Mouse (Mus musculus) small intestine, adult 2 months (tissue): ENCODE data around the gene Ccpg1. TPM values are rescaled to one million over a fixed set of nuclear protein-coding genes. Genes with fewer than 3 reads are reported as not detected.

ENCODE experiments used
- H3K27ac ChIP-seq: fragments of 200-500 bp; 2 replicates; pipeline ENCODE4 v1.5.1; 2012; ENCODE audit warnings: low read depth, low read length, control low read depth, inconsistent platforms; ENCODE audit not compliant: insufficient read depth
- H3K27me3 ChIP-seq: fragments of 200-500 bp; 2 replicates; pipeline ENCODE4 v1.6.1; 2012; ENCODE audit warnings: mild to moderate bottlenecking, moderate library complexity, low read length, inconsistent platforms; ENCODE audit not compliant: control insufficient read depth, insufficient read depth
- H3K36me3 ChIP-seq: fragments of 200-500 bp; 2 replicates; pipeline ENCODE4 v1.6.1; 2012; ENCODE audit warnings: mild to moderate bottlenecking, low read length, control low read depth, inconsistent platforms; ENCODE audit not compliant: control insufficient read depth, insufficient read depth
- H3K4me1 ChIP-seq: fragments of 200-500 bp; 2 replicates; pipeline ENCODE4 v1.6.1; 2012; ENCODE audit warnings: low read length, inconsistent platforms, mixed read lengths; ENCODE audit not compliant: control insufficient read depth, insufficient read depth, insufficient read length
- H3K4me3 ChIP-seq: fragments of 200-500 bp; 2 replicates; pipeline ENCODE4 v1.5.1; 2012; ENCODE audit warnings: low read depth, mild to moderate bottlenecking, control low read depth, inconsistent platforms, low read length, moderate library complexity
- CTCF ChIP-seq: fragments of 200-500 bp; IDR thresholded peaks from 2 replicates; pipeline ENCODE4 v1.5.1; 2012; ENCODE audit warnings: low read depth, mild to moderate bottlenecking, control low read depth, inconsistent platforms, low read length, moderate library complexity, mixed read lengths; ENCODE audit not compliant: insufficient replicate concordance, insufficient read length; ENCODE audit errors: extremely low read depth
- POLR2A ChIP-seq: fragments of 200-500 bp; IDR thresholded peaks from 2 replicates; pipeline ENCODE4 v1.6.1; 2012; ENCODE audit warnings: low read depth, mild to moderate bottlenecking, control low read depth, inconsistent platforms, low read length, moderate library complexity
- WGBS: fragments of 180-500 bp; shearing (Covaris S2); methylation state at CpG from one replicate; pipeline ENCODE4 v1.1.7; 2018; 5-methylcytosine and 5-hydroxymethylcytosine counted together
- polyA plus RNA-seq: library from polyadenylated mRNA; depleted of rRNA; stranded (reverse); fragments of >200 nt; gene quantifications from 2 replicates; pipeline ENCODE4 v1.2.3, GENCODE M21; 2012

Ccpg1 gene
- polyA plus RNA-seq, 1 experiment, result 3.1 TPM

GRCm38 (mm10) chr9:72955546-72955945 lies 29.7 kb upstream of the Ccpg1 start:
- TF ChIP-seq CTCF (peak; percentile 64; the same call in 1 of the 2 replicates), POLR2A (no peak)
- Histone ChIP-seq H3K4me1 (peaks cover 7% of the 10 kb centered on the region), H3K36me3 (no peaks in the 10 kb centered on the region), H3K27me3 (no peaks in the 10 kb centered on the region), H3K27ac (no peak overlapping the region), H3K4me3 (no peak overlapping the region)
- WGBS, result 18% methylated on average over 1 of the region's 1 CpGs

- 1% methylated on average over 43 of the region's 43 CpGs for WGBS
- no peak within 1 kb of the TSS for H3K27ac ChIP-seq
- TF ChIP-seq POLR2A (peak; percentile 32; the same call in 1 of the 2 replicates), CTCF (no peak)
These were observed 26.4 kb upstream of the Ccpg1 start, which contains the start of the genes Dyx1c1 and Gm44503 for GRCm38 (mm10) chr9:72958521-72959450. Dyx1c1 (plus strand) TSS chr9:72958785. Gm44503 (plus strand) TSS chr9:72958852.

GRCm38 (mm10) chr9:72961346-72961745 lies 23.9 kb upstream of the Ccpg1 start:
- WGBS, result 65% methylated on average over 8 of the region's 8 CpGs
- Histone ChIP-seq H3K27me3 (no peaks in the 10 kb centered on the region), H3K4me1 (peaks cover 7% of the 10 kb centered on the region), H3K36me3 (no peaks in the 10 kb centered on the region), H3K27ac (no peak overlapping the region), H3K4me3 (no peak overlapping the region)
- no peak for TF ChIP-seq POLR2A

More at GRCm38 (mm10) chr9:72958521-72959450, 26.4 kb upstream of the Ccpg1 start, which contains the start of the genes Dyx1c1 and Gm44503:
- no peaks in the 10 kb centered on the region for H3K36me3 ChIP-seq
- H3K27me3 ChIP-seq, result no peaks in the 10 kb centered on the region
- H3K4me1 ChIP-seq, result peaks cover 7% of the 10 kb centered on the region
- peak within 1 kb of the TSS; percentile 98 for H3K4me3 ChIP-seq

- TF ChIP-seq CTCF (no peak), POLR2A (no peak)
- H3K27ac ChIP-seq, result no peak overlapping the region
- H3K4me3 ChIP-seq, result no peak overlapping the region
- no peaks in the 10 kb centered on the region for H3K27me3 ChIP-seq
- no peaks in the 10 kb centered on the region for H3K36me3 ChIP-seq
- H3K4me1 ChIP-seq, result peaks cover 7% of the 10 kb centered on the region
- 72% methylated on average over 15 of the region's 15 CpGs for WGBS
These were observed 23.3 kb upstream of the Ccpg1 start for GRCm38 (mm10) chr9:72961959-72962358.

- H3K27me3 ChIP-seq, result no peaks in the 10 kb centered on the region
- 21% methylated on average over 11 of the region's 11 CpGs for WGBS
- H3K4me3 ChIP-seq, result no peak overlapping the region
- no peaks in the 10 kb centered on the region for H3K36me3 ChIP-seq
- H3K27ac ChIP-seq, result no peak overlapping the region
- no peaks in the 10 kb centered on the region for H3K4me1 ChIP-seq
- TF ChIP-seq POLR2A, result no peak
- TF ChIP-seq CTCF, result peak; percentile 61; the same call in 1 of the 2 replicates
These were observed 16.7 kb upstream of the Ccpg1 start for GRCm38 (mm10) chr9:72968349-72969061.

GRCm38 (mm10) chr9:72969874-72970273 lies 15.4 kb upstream of the Ccpg1 start:
- H3K27ac ChIP-seq, result no peak overlapping the region
- 80% methylated on average over 7 of the region's 7 CpGs for WGBS
- H3K4me1 ChIP-seq, result no peaks in the 10 kb centered on the region
- TF ChIP-seq CTCF (no peak), POLR2A (no peak)
- H3K36me3 ChIP-seq, result no peaks in the 10 kb centered on the region
- H3K4me3 ChIP-seq, result no peak overlapping the region
- H3K27me3 ChIP-seq, result no peaks in the 10 kb centered on the region

- H3K27me3 ChIP-seq, result no peaks in the 10 kb centered on the region
These were observed 12.8 kb upstream of the Ccpg1 start for GRCm38 (mm10) chr9:72972435-72972834.

More at GRCm38 (mm10) chr9:72972435-72972834, 12.8 kb upstream of the Ccpg1 start:
- TF ChIP-seq POLR2A (no peak), CTCF (no peak)
- WGBS, result 86% methylated on average over 5 of the region's 5 CpGs
- no peaks in the 10 kb centered on the region for H3K36me3 ChIP-seq
- no peaks in the 10 kb centered on the region for H3K4me1 ChIP-seq
- no peak overlapping the region for H3K4me3 ChIP-seq
- H3K27ac ChIP-seq, result no peak overlapping the region
